Mouse (Mus musculus): ENCODE data around the gene Lonp1. TPM values are rescaled to one million over a fixed set of nuclear protein-coding genes. Genes with fewer than 3 reads are reported as not detected.

Lonp1 gene
- polyA plus RNA-seq, 1 experiment from 2014 or later, result 43.3 TPM

Other genes with a start within 250 kb of the Lonp1 start
- gene Ptprs, start 150.4 kb downstream of the Lonp1 start, polyA plus RNA-seq (2015; fragmentation: Nextera tagmentation; extraction: Ambion mirVana), result 206 and 247 TPM in 2 replicates
- gene Znrf4, start 114.5 kb downstream of the Lonp1 start, polyA plus RNA-seq (2015; fragmentation: Nextera tagmentation; extraction: Ambion mirVana), result not detected in 2 replicates
- 0.95 and 1.4 TPM in 2 replicates for gene Gm20219, start 72.5 kb downstream of the Lonp1 start, polyA plus RNA-seq (2015; fragmentation: Nextera tagmentation; extraction: Ambion mirVana)
- 73.4 and 76.5 TPM in 2 replicates for gene Safb2, start 42.3 kb downstream of the Lonp1 start, polyA plus RNA-seq (2015; fragmentation: Nextera tagmentation; extraction: Ambion mirVana)
- gene Safb, start 42.1 kb downstream of the Lonp1 start, polyA plus RNA-seq (2015; fragmentation: Nextera tagmentation; extraction: Ambion mirVana), result 95.9 and 103 TPM in 2 replicates
- gene 2410015M20Rik, start 17.1 kb downstream of the Lonp1 start, polyA plus RNA-seq (2015; fragmentation: Nextera tagmentation; extraction: Ambion mirVana), result 205 and 212 TPM in 2 replicates
- gene Rpl36, start 13.5 kb downstream of the Lonp1 start, polyA plus RNA-seq (2015; fragmentation: Nextera tagmentation; extraction: Ambion mirVana), result 1,028 and 1,172 TPM in 2 replicates
- 1.4 and 1.6 TPM in 2 replicates for gene Catsperd, start 1.3 kb upstream of the Lonp1 start, polyA plus RNA-seq (2015; fragmentation: Nextera tagmentation; extraction: Ambion mirVana)
- 94.2 and 95.4 TPM in 2 replicates for gene Ranbp3, start 46.4 kb upstream of the Lonp1 start, polyA plus RNA-seq (2015; fragmentation: Nextera tagmentation; extraction: Ambion mirVana)
- gene Ndufa11, start 90.9 kb upstream of the Lonp1 start, polyA plus RNA-seq (2015; fragmentation: Nextera tagmentation; extraction: Ambion mirVana), result 639 and 709 TPM in 2 replicates
- 13.8 and 18.1 TPM in 2 replicates for gene Vmac, start 91.1 kb upstream of the Lonp1 start, polyA plus RNA-seq (2015; fragmentation: Nextera tagmentation; extraction: Ambion mirVana)
- gene Nrtn, start 130.6 kb upstream of the Lonp1 start, polyA plus RNA-seq (2015; fragmentation: Nextera tagmentation; extraction: Ambion mirVana), result 2.7 and 5.3 TPM in 2 replicates
- 86.4 and 97.6 TPM in 2 replicates for gene Dus3l, start 137.9 kb upstream of the Lonp1 start, polyA plus RNA-seq (2015; fragmentation: Nextera tagmentation; extraction: Ambion mirVana)
- gene Prr22, start 143.4 kb upstream of the Lonp1 start, polyA plus RNA-seq (2015; fragmentation: Nextera tagmentation; extraction: Ambion mirVana), result 0.87 and 0.93 TPM in 2 replicates
- gene Rfx2, start 204.1 kb upstream of the Lonp1 start, polyA plus RNA-seq (2015; fragmentation: Nextera tagmentation; extraction: Ambion mirVana), result 5.1 and 5.3 TPM in 2 replicates
- not detected in 2 replicates for gene Acsbg2, start 247.6 kb upstream of the Lonp1 start, polyA plus RNA-seq (2015; fragmentation: Nextera tagmentation; extraction: Ambion mirVana)
- 0.41 and 0.49 TPM in 2 replicates for gene 1700061G19Rik, start 248.6 kb upstream of the Lonp1 start, polyA plus RNA-seq (2015; fragmentation: Nextera tagmentation; extraction: Ambion mirVana)